Mouse (Mus musculus): ENCODE data around the gene Slx1b.

- no peak for TF ChIP-seq CTCF (IDR thresholded peaks at IDR 0.05)
- no peak for TF ChIP-seq EP300 (IDR thresholded peaks at IDR 0.05)
These were observed 6.2 kb upstream of the Slx1b start for GRCm38 (mm10) chr7:126701559-126702357.
